Mouse (Mus musculus): ENCODE measurements at regions not wholly inside any gene's neighbourhood (a gene's known extent, or its start where the extent isn't known, plus 50 kb on each side); places are given as distances from the start of the nearest gene placed in this dataset.

- H3K9me3 ChIP-seq (replicated peaks), result no peaks in the 10 kb centered on the region
- no peaks in the 10 kb centered on the region for H3K36me3 ChIP-seq
- 0 out of 2 replicates have a peak, but pooled peaks cover 9% of the 10 kb centered on the region for H3K4me1 ChIP-seq
- no peak overlapping the region for H3K4me2 ChIP-seq (replicated peaks)
- no peak overlapping the region for H3K4me3 ChIP-seq (replicated peaks)
- no peak overlapping the region for H3K27ac ChIP-seq (replicated peaks)
- H3K27me3 ChIP-seq, result no peaks in the 10 kb centered on the region
- WGBS, result 44% methylated on average over 10 of the region's 10 CpGs
- H3K9ac ChIP-seq, result no peak overlapping the region
- peak; percentile 39; the same call in 1 of the 2 replicates for ATAC-seq (ENCODE audit: insufficient number of reproducible peaks, low FRiP score, low TSS enrichment, low read depth)
These were observed 172.1 kb upstream of the Smim15 start for GRCm38 (mm10) chr13:107872137-107872536.

GRCm38 (mm10) chr13:107868906-107869305 is 175.3 kb upstream of the Smim15 start:
- H3K9ac ChIP-seq, result no peak overlapping the region
- no peak overlapping the region for H3K4me3 ChIP-seq (replicated peaks)
- H3K9me3 ChIP-seq (replicated peaks), result no peaks in the 10 kb centered on the region
- no peak for ATAC-seq (ENCODE audit: insufficient number of reproducible peaks, low FRiP score, low TSS enrichment, low read depth)
- H3K4me2 ChIP-seq (replicated peaks), result no peak overlapping the region
- no peak overlapping the region for H3K27ac ChIP-seq (replicated peaks)
- H3K36me3 ChIP-seq, result no peaks in the 10 kb centered on the region
- H3K4me1 ChIP-seq, result 0 out of 2 replicates have a peak, but pooled peaks cover 9% of the 10 kb centered on the region
- no peaks in the 10 kb centered on the region for H3K27me3 ChIP-seq
- 73% methylated on average over 7 of the region's 7 CpGs for WGBS

- Histone ChIP-seq H3K4me3 (replicated peaks) (no peak overlapping the region), H3K4me1 (no peaks in the 10 kb centered on the region), H3K27me3 (no peaks in the 10 kb centered on the region), H3K4me2 (replicated peaks) (no peak overlapping the region), H3K9me3 (replicated peaks) (no peaks in the 10 kb centered on the region), H3K27ac (replicated peaks) (no peak overlapping the region), H3K36me3 (no peaks in the 10 kb centered on the region), H3K9ac (no peak overlapping the region)
- WGBS, result 81% methylated on average over 4 of the region's 4 CpGs
- ATAC-seq (ENCODE audit: insufficient number of reproducible peaks, low FRiP score, low TSS enrichment, low read depth), result no peak
These were observed 177.4 kb upstream of the Smim15 start for GRCm38 (mm10) chr13:107866825-107867224.

GRCm38 (mm10) chr13:107862793-107863654 is 181.2 kb upstream of the Smim15 start:
- 86% methylated on average over 11 of the region's 11 CpGs for WGBS
- no peaks in the 10 kb centered on the region for H3K27me3 ChIP-seq
- no peaks in the 10 kb centered on the region for H3K4me1 ChIP-seq
- H3K9ac ChIP-seq, result no peak overlapping the region
- H3K36me3 ChIP-seq, result no peaks in the 10 kb centered on the region
- H3K27ac ChIP-seq (replicated peaks), result no peak overlapping the region
- ATAC-seq (ENCODE audit: insufficient number of reproducible peaks, low FRiP score, low TSS enrichment, low read depth), result no peak
- no peak overlapping the region for H3K4me2 ChIP-seq (replicated peaks)
- no peak overlapping the region for H3K4me3 ChIP-seq (replicated peaks)
- no peaks in the 10 kb centered on the region for H3K9me3 ChIP-seq (replicated peaks)

GRCm38 (mm10) chr13:107861384-107862134 is 182.7 kb upstream of the Smim15 start:
- Histone ChIP-seq H3K9me3 (replicated peaks) (no peaks in the 10 kb centered on the region), H3K27me3 (no peaks in the 10 kb centered on the region), H3K36me3 (no peaks in the 10 kb centered on the region), H3K4me1 (no peaks in the 10 kb centered on the region), H3K4me3 (replicated peaks) (no peak overlapping the region), H3K9ac (no peak overlapping the region), H3K27ac (replicated peaks) (no peak overlapping the region), H3K4me2 (replicated peaks) (no peak overlapping the region)
- no peak for ATAC-seq (ENCODE audit: insufficient number of reproducible peaks, low FRiP score, low TSS enrichment, low read depth)
- 82% methylated on average over 17 of the region's 17 CpGs for WGBS

- Histone ChIP-seq H3K4me2 (replicated peaks) (no peak overlapping the region), H3K9me3 (replicated peaks) (no peaks in the 10 kb centered on the region), H3K4me3 (replicated peaks) (no peak overlapping the region), H3K27ac (replicated peaks) (no peak overlapping the region), H3K4me1 (no peaks in the 10 kb centered on the region), H3K9ac (no peak overlapping the region), H3K36me3 (no peaks in the 10 kb centered on the region), H3K27me3 (no peaks in the 10 kb centered on the region)
- no peak for ATAC-seq (ENCODE audit: insufficient number of reproducible peaks, low FRiP score, low TSS enrichment, low read depth)
- 66% methylated on average over 13 of the region's 13 CpGs for WGBS
These were observed 187.0 kb upstream of the Smim15 start for GRCm38 (mm10) chr13:107857043-107857755.

GRCm38 (mm10) chr13:107850907-107851560 is 193.2 kb upstream of the Smim15 start:
- no peaks in the 10 kb centered on the region for H3K36me3 ChIP-seq
- H3K9ac ChIP-seq, result no peak overlapping the region
- no peaks in the 10 kb centered on the region for H3K9me3 ChIP-seq (replicated peaks)
- peaks cover 19% of the 10 kb centered on the region for H3K4me1 ChIP-seq
- 72% methylated on average over 8 of the region's 8 CpGs for WGBS
- H3K4me3 ChIP-seq (replicated peaks), result no peak overlapping the region
- no peak overlapping the region for H3K27ac ChIP-seq (replicated peaks)
- ATAC-seq (ENCODE audit: insufficient number of reproducible peaks, low FRiP score, low TSS enrichment, low read depth), result no peak
- no peaks in the 10 kb centered on the region for H3K27me3 ChIP-seq
- no peak overlapping the region for H3K4me2 ChIP-seq (replicated peaks)

GRCm38 (mm10) chr13:107848871-107849270 is 195.4 kb upstream of the Smim15 start:
- H3K4me3 ChIP-seq (replicated peaks), result no peak overlapping the region
- WGBS, result 85% methylated on average over 7 of the region's 7 CpGs
- no peaks in the 10 kb centered on the region for H3K9me3 ChIP-seq (replicated peaks)
- H3K4me2 ChIP-seq (replicated peaks), result no peak overlapping the region
- H3K36me3 ChIP-seq, result no peaks in the 10 kb centered on the region
- no peak for ATAC-seq (ENCODE audit: insufficient number of reproducible peaks, low FRiP score, low TSS enrichment, low read depth)
- H3K27ac ChIP-seq (replicated peaks), result no peak overlapping the region
- peaks cover 31% of the 10 kb centered on the region for H3K4me1 ChIP-seq
- H3K9ac ChIP-seq, result no peak overlapping the region
- H3K27me3 ChIP-seq, result no peaks in the 10 kb centered on the region

GRCm38 (mm10) chr13:107847179-107848012 is 196.8 kb upstream of the Smim15 start:
- WGBS, result 30% methylated on average over 18 of the region's 18 CpGs
- no peaks in the 10 kb centered on the region for H3K9me3 ChIP-seq (replicated peaks)
- H3K4me1 ChIP-seq, result peaks cover 31% of the 10 kb centered on the region
- H3K27ac ChIP-seq (replicated peaks), result peak overlapping the region; percentile 60
- peak overlapping the region; percentile 26 for H3K4me3 ChIP-seq (replicated peaks)
- H3K27me3 ChIP-seq, result no peaks in the 10 kb centered on the region
- peak overlapping the region; percentile 45 for H3K4me2 ChIP-seq (replicated peaks)
- ATAC-seq (ENCODE audit: insufficient number of reproducible peaks, low FRiP score, low TSS enrichment, low read depth), result no peak
- H3K36me3 ChIP-seq, result no peaks in the 10 kb centered on the region
- no peak overlapping the region for H3K9ac ChIP-seq

GRCm38 (mm10) chr13:107846621-107847178 is 197.5 kb upstream of the Smim15 start:
- H3K36me3 ChIP-seq, result no peaks in the 10 kb centered on the region
- peak overlapping the region; percentile 26 for H3K4me3 ChIP-seq (replicated peaks)
- peak overlapping the region; percentile 60 for H3K27ac ChIP-seq (replicated peaks)
- H3K4me2 ChIP-seq (replicated peaks), result peak overlapping the region; percentile 45
- WGBS, result 25% methylated on average over 10 of the region's 10 CpGs
- peaks cover 31% of the 10 kb centered on the region for H3K4me1 ChIP-seq
- no peak overlapping the region for H3K9ac ChIP-seq
- peak; percentile 66 for ATAC-seq (ENCODE audit: insufficient number of reproducible peaks, low FRiP score, low TSS enrichment, low read depth)
- H3K9me3 ChIP-seq (replicated peaks), result no peaks in the 10 kb centered on the region
- H3K27me3 ChIP-seq, result no peaks in the 10 kb centered on the region
